Mouse (Mus musculus) kidney, embryonic 14.5 days (tissue): Measurements from ENCODE around the gene Mpzl1. TPM values are rescaled to one million over a fixed set of nuclear protein-coding genes. Genes with fewer than 3 reads are reported as not detected.
"Not testable (repeated sequence)": the region's sequence is repeated elsewhere in the genome, so short reads cannot be mapped to it uniquely, and the experiment has no call there.

Experiments
- ATAC-seq: fragments of 200-750 bp; cut with Nextera tagmentation; 2 replicates; pipeline ENCODE4 v1.8.0; 2017; ENCODE audit warnings: moderate number of reproducible peaks, mild to moderate bottlenecking, moderate TSS enrichment, moderate library complexity; ENCODE audit not compliant: low FRiP score, low TSS enrichment
- H3K27ac ChIP-seq: fragments of 300-500 bp; sonication (generic); 2 replicates; pipeline ENCODE4 v1.5.1; 2014; ENCODE audit warnings: low read depth, mild to moderate bottlenecking, low read length, moderate library complexity, mixed read lengths
- H3K27me3 ChIP-seq: fragments of 300-500 bp; sonication (generic); 2 replicates; pipeline ENCODE4 v1.6.1; 2014; ENCODE audit warnings: mild to moderate bottlenecking, low read length; ENCODE audit not compliant: control insufficient read depth, insufficient read depth
- H3K36me3 ChIP-seq: fragments of 300-500 bp; sonication (generic); 2 replicates; pipeline ENCODE4 v1.6.1; 2014; ENCODE audit warnings: low read length, mixed read lengths; ENCODE audit not compliant: control insufficient read depth, insufficient read depth
- H3K4me1 ChIP-seq: fragments of 300-500 bp; sonication (generic); 2 replicates; pipeline ENCODE4 v1.6.1; 2014; ENCODE audit warnings: low read length, mixed read lengths; ENCODE audit not compliant: control insufficient read depth, insufficient read depth
- H3K4me2 ChIP-seq: fragments of 300-500 bp; sonication (generic); replicated peaks from 2 replicates; pipeline ENCODE4 v1.6.1; 2014; ENCODE audit warnings: low read depth, mild to moderate bottlenecking, low read length
- H3K4me3 ChIP-seq: fragments of 300-500 bp; sonication (generic); 2 replicates; pipeline ENCODE4 v1.5.1; 2014; ENCODE audit warnings: mild to moderate bottlenecking, low read length
- H3K9ac ChIP-seq: fragments of 300-500 bp; sonication (generic); 2 replicates; pipeline ENCODE4 v1.6.1; 2014; ENCODE audit warnings: low read depth, mild to moderate bottlenecking, low read length, moderate library complexity
- H3K9me3 ChIP-seq: fragments of 300-500 bp; sonication (generic); 2 replicates; pipeline ENCODE4 v1.6.1; 2016; ENCODE audit warnings: low read length; ENCODE audit not compliant: control insufficient read depth
- WGBS: fragments of 180-500 bp; shearing (Covaris S2); extraction: QIAGEN DNeasy Blood & Tissue Kit; methylation state at CpG from one replicate; pipeline ENCODE4 v1.1.7; 2014; 5-methylcytosine and 5-hydroxymethylcytosine counted together
- polyA plus RNA-seq: library from polyadenylated mRNA; unstranded; fragments of >200 nt; fragmentation: Nextera tagmentation; extraction: Ambion mirVana; gene quantifications from 2 replicates; pipeline ENCODE4 v1.2.1, GENCODE M21; 2014

Gene Mpzl1
- 196 and 253 TPM in 2 replicates for polyA plus RNA-seq

DNA sequence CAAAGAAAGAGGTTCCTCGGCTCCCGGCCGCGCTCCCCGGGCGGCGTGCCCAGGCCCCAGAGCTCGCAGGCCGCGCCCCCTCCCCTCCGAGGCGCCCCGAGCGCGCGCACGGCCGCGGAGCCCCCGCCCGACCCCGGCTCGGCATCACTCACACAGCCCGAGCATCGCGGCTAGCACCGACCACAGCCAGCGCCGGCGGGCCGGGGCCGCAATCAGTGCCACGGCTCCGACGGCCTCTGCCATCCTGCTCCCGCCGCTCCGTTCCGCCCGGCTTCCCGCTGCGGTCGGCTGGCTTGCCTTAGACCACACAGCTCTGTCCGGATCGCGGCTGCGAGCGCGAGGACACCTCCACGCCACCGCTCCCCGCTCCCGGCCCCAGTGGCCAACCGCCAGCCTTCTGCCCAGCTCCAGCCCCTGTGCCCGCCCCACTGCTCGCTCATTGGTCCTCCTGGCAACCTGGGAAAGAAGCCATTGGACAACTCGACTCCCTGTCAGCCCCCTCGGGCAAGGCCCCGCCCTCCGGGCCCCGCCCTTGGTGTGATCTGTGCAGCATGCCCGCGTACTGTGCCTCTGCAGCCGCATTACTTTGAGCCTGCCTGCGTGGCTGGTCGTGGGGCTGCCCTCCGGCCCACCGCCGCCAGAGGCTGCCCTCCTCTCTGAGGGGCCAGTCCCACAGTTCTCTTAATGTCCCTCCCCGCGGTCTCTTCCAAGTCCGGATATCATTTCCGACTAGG lies at the start of gene Mpzl1:
Gene Mpzl1 (minus strand): TSS at position 388 of the 734 bp plus-strand sequence.
- peak within 1 kb of the TSS; percentile 91 for H3K9ac ChIP-seq
- H3K27ac ChIP-seq, result peak within 1 kb of the TSS; percentile 98
- H3K4me3 ChIP-seq, result peak within 1 kb of the TSS; percentile 85
- peaks cover 34% of the 10 kb centered on the region for H3K4me1 ChIP-seq
- no peaks in the 10 kb centered on the region for H3K9me3 ChIP-seq
- H3K4me2 ChIP-seq, result peak within 1 kb of the TSS; percentile 55
- no peaks in the 10 kb centered on the region for H3K27me3 ChIP-seq
- H3K36me3 ChIP-seq, result no peaks in the 10 kb centered on the region
- under 1% methylated on average over 53 of the region's 73 CpGs for WGBS
- peak; percentile 99 for ATAC-seq

DNA sequence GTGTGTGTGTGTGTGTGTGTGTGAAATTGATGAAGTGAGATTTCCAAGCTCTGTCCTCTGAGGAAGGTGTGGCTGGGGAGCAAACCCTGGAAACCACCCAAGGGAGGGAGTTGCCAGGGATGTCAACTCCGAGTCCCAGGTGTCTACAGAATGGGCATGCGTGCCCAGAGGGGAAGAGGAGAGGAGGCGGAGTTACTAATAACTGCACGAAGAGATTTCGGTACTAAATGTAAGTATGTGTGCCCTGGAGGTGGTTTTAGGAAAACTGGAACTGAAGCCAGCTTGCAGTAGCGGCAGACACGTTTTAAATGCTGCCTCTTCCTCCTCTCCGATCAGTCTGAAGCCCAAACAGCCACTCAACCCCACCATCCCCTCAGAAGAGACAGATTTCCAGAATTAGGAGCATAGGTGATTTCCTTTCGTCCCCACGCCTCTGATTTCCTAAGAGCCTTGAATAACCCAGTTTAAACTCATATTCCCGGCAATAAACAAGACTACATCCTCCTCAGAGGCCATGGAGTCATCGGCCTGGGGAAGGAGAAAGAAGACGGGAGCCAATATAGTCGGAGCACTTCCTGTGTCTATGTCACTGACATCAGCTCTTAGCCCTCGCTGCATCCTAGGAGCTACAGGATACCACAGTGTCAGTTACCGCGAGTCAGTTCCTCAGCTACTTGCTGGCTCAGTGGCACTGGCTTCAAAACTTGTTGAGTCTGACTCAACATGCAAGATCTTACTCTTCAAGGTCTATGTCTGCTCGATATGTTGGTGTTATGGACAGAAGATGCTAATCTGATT lies 47.9 kb upstream of the Mpzl1 start:
- H3K27me3 ChIP-seq, result no peaks in the 10 kb centered on the region
- WGBS, result 69% methylated on average over 18 of the region's 18 CpGs
- no peak overlapping the region for H3K4me2 ChIP-seq
- H3K9ac ChIP-seq, result no peak overlapping the region
- no peak for ATAC-seq
- no peak overlapping the region for H3K27ac ChIP-seq
- no peaks in the 10 kb centered on the region for H3K9me3 ChIP-seq
- no peak overlapping the region for H3K4me3 ChIP-seq
- no peaks in the 10 kb centered on the region; the same call in 1 of the 2 replicates for H3K36me3 ChIP-seq
- peaks cover 5% of the 10 kb centered on the region; the same call in 1 of the 2 replicates for H3K4me1 ChIP-seq

DNA sequence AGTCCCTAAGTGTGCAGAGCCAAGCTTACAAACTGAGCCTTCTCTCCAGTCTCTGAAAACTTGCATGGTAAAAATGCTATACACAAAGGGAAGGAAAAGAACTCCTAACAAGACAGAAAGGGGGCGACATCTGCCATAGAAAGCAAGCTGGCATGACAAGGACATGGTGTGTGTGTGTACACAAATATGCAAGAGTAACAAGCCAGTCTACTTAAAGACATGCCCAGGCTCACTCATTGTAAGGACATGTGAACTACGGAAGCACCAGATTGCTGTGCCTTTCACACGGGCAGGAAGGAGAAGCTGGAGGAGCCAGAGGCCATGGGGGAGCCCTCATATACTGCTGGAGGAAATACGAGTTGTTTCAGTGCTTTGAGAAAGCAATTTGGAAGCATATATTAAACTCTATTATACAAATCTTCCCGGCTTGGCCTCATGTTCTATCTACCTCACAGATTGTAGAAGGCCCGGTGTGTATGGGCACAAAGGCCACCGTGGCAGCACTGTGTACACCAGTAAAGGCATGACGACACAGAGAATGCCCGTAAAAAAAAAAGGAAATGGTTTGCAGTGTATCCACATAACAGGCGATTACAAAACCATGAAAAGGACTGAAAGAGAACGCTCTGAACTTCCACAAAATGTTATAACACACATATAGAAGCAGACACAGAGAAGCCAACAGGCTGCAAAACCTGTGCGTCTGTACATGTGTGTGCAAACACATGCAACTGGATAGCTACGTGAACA lies 46.9 kb upstream of the Mpzl1 start:
- H3K9me3 ChIP-seq, result no peaks in the 10 kb centered on the region
- 54% methylated on average over 13 of the region's 13 CpGs for WGBS
- peaks cover 5% of the 10 kb centered on the region; the same call in 1 of the 2 replicates for H3K4me1 ChIP-seq
- no peaks in the 10 kb centered on the region for H3K27me3 ChIP-seq
- ATAC-seq, result no peak
- no peak overlapping the region for H3K4me2 ChIP-seq
- H3K36me3 ChIP-seq, result peaks cover 2% of the 10 kb centered on the region; the same call in 1 of the 2 replicates
- no peak overlapping the region for H3K27ac ChIP-seq
- H3K4me3 ChIP-seq, result no peak overlapping the region
- H3K9ac ChIP-seq, result no peak overlapping the region

DNA sequence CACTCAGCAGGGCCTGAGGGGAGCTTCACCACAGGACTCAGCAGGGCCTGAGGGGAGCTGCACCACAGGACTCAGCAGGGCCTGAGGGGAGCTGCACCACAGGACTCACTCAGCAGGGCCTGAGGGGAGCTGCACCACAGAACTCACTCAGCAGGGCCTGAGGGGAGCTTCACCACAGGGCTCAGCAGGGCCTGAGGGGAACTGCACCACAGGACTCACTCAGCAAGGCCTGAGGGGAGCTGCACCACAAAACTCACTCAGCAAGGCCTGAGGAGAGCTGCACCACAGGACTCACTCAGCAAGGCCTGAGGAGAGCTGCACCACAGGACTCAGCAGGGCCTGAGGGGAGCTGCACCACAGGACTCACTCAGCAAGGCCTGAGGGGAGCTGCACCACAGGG lies 45.7 kb upstream of the Mpzl1 start:
- H3K9ac ChIP-seq, H3K4me2 ChIP-seq, H3K4me3 ChIP-seq, H3K27ac ChIP-seq, H3K9me3 ChIP-seq, H3K27me3 ChIP-seq, ATAC-seq, H3K36me3 ChIP-seq, H3K4me1 ChIP-seq: not testable (repeated sequence)

DNA sequence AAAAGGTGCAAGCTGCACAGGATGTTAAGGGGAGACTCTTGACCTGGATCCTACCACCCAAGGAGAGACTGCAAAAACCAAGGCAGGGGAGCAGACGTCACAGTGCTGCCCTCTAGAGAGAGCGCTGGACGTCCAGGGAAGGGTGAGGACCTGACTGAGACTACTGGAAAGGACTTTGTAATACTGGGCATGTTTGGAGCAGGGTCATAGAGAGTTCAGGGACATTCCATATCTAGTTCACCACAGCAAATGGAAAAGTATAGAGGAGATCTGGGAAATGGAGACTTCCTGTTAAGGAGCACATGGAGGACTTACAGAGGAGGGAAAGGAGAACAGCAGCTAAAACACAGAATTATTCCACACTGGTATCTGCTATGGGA lies 45.3 kb upstream of the Mpzl1 start:
- Histone ChIP-seq H3K9me3 (no peaks in the 10 kb centered on the region), H3K9ac (no peak overlapping the region), H3K4me1 (peaks cover 5% of the 10 kb centered on the region; the same call in 1 of the 2 replicates), H3K4me2 (no peak overlapping the region), H3K4me3 (no peak overlapping the region), H3K27ac (no peak overlapping the region; the same call in 1 of the 2 replicates), H3K36me3 (peaks cover 4% of the 10 kb centered on the region; the same call in 1 of the 2 replicates), H3K27me3 (no peaks in the 10 kb centered on the region)
- 64% methylated on average over 3 of the region's 3 CpGs for WGBS
- ATAC-seq, result no peak

DNA sequence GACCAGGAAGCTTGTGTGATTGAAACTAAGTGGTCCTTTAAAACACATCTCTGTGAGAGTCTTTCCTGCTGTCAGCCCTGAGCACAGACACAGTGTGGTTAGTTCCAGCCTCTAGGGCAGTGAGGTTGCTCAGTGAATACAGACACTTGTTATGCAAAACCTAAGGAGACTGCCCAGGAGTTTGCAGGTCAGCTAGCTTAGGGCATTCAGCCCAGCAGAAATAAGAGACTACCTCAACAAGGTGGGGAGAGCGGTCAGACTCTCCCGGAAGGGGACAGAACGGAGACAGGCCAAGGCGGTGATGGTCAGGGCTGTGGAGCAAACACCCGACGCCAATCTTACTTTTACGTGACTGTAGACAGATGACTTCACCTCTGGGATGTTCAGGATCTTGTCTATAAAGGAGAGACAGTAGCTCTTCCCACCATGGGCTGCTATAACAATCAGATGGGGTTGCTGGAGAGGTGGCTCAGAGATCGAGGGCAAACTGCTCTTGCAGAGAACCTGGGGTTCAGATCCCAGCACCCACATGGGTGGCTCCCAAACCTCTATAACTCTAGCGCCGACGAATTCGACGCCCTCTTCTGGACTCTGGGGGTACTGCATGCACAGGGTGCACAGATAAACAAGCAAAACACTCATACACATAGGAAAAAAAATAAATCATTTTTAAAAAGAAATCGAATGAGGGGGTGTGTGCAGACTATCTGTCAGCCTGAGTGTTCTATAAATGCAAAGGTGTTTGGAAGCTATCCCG lies 44.7 kb upstream of the Mpzl1 start:
- Histone ChIP-seq H3K9ac (no peak overlapping the region), H3K9me3 (no peaks in the 10 kb centered on the region), H3K27ac (no peak overlapping the region), H3K36me3 (peaks cover 4% of the 10 kb centered on the region; the same call in 1 of the 2 replicates), H3K4me3 (no peak overlapping the region), H3K4me1 (peaks cover 5% of the 10 kb centered on the region; the same call in 1 of the 2 replicates), H3K27me3 (no peaks in the 10 kb centered on the region), H3K4me2 (no peak overlapping the region)
- no peak for ATAC-seq
- 77% methylated on average over 15 of the region's 15 CpGs for WGBS

DNA sequence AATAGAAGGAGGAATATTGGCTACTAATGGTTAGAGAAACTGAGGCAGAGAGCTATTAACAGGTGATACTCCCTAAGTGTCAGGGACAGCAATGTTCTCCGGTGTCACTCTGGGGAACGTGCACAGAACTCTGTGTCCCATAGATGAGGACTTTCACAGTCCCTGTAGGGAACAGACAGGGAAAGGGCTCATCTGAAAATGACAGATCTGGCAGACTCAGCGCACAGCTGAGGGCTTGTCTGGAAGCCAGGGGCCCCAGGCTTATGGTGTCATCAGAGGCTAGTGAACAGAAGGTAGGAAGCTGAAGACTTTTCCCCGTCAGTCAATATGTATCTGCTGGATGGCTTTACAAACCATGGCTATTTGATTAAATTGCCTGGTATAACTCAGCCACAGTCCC lies 43.2 kb upstream of the Mpzl1 start:
- no peak for ATAC-seq
- Histone ChIP-seq H3K4me1 (peaks cover 5% of the 10 kb centered on the region; the same call in 1 of the 2 replicates), H3K27ac (no peak overlapping the region), H3K27me3 (no peaks in the 10 kb centered on the region), H3K36me3 (peaks cover 4% of the 10 kb centered on the region; the same call in 1 of the 2 replicates), H3K4me2 (no peak overlapping the region), H3K9me3 (no peaks in the 10 kb centered on the region), H3K9ac (no peak overlapping the region), H3K4me3 (no peak overlapping the region)
- WGBS, result 84% methylated on average over 4 of the region's 4 CpGs

DNA sequence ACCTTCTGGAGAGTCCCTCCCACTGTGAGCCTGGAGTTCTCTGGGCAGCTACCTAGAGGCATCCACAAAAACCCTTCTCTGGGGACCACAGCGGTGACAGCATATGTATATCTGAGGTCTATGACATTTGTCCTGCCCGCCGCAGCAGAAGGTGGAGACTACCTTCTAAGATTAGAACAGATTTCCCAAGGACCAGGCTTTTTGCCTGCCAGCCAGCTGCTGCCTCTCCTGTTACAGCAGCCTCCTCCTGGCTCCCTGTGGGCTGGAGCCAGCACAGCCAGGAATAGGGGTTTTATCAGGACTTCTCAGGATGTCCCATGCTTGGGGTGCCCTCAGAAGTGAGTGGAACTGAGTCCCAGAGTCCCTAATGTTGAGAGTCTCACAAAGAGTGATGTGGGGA lies 42.7 kb upstream of the Mpzl1 start:
- Histone ChIP-seq H3K27me3 (no peaks in the 10 kb centered on the region), H3K36me3 (peaks cover 4% of the 10 kb centered on the region; the same call in 1 of the 2 replicates), H3K9ac (no peak overlapping the region), H3K27ac (no peak overlapping the region), H3K9me3 (no peaks in the 10 kb centered on the region), H3K4me2 (no peak overlapping the region), H3K4me1 (peaks cover 5% of the 10 kb centered on the region; the same call in 1 of the 2 replicates), H3K4me3 (no peak overlapping the region)
- ATAC-seq, result no peak
- 85% methylated on average over 3 of the region's 3 CpGs for WGBS
